Mouse (Mus musculus): ENCODE measurements around the gene Ttyh3.

Ttyh3 gene

DNA sequence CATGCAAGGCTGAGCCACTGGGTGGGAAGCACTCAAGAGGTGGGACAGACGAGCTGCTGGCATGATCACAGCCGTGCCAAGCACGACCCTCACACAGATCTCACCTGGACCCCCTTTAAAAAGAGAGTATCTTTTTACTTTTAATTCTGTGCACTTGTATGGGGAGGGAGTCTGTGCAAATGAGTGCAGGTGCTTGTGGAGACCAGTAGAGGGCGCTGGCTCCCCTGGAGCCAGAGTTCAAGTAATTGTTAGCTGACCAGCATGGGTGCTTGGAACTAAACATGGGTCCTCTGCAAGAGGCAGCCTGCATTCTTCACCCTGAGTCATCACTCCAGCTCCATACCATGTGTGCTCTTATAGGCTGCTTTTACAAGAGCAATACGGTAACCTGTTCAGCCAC is 21.3 kb downstream of the Ttyh3 start:
- DNase-seq: no peak

DNA sequence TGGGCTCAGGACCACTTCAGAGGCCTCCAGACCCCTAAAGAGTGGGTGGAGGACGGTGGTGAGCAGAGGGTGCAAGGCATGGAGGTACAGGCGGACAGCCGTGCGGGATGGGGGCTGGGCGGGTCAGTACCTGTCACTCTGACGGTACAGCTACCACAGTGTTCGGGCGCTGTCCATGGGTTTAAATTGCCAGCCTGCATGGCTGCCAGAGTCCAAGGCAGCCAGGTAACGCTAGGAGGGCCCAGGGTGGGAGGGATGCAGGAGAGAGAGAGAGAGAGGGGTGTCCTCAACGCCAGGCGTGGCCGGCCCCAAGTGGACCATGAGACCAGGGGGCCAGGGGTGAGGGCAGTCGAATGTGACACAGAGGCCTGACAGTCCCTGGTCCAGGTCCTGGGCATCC is 23.9 kb downstream of the Ttyh3 start:
- DNase-seq: no peak

DNA sequence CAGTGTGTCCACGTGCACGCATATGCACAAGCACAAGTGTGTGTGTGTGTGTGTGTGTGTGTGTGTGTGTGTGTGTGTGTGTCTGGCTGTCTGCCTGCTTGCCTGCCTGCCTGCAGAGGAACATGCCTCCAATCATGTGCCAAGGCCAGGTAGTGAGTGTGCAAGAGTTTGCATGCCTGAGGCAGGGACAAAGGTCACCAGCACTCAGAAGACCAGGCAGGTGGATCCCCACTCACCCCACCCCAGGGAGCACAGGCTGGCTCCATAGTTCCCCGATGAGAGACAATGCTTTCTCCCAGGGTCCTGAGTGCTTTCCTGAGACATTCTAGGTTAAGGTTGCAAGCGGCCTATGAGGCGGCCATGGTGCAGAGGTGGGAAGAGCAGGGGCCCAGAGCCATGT is 24.6 kb downstream of the Ttyh3 start:
- DNase-seq: no peak

DNA sequence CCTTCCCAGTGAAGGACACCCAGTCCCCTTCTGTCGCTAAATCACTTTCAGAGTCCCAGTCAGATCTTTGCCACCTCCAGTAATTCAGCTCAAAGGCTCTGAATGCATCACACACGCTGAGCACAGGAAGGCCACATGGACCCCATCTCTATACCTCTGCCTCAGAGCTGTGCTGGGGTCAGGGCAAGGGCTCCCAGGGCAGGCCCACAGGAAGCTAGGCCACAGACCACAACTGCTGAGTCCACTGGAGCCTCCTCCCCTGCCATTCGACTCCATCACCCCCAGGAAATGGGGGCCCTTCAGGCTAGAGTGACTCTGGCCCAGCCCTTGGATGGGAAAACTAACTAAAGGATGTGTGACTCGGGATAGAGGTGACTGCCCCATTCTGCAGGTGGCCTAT is 25.0 kb downstream of the Ttyh3 start:
- no peak for DNase-seq

DNA sequence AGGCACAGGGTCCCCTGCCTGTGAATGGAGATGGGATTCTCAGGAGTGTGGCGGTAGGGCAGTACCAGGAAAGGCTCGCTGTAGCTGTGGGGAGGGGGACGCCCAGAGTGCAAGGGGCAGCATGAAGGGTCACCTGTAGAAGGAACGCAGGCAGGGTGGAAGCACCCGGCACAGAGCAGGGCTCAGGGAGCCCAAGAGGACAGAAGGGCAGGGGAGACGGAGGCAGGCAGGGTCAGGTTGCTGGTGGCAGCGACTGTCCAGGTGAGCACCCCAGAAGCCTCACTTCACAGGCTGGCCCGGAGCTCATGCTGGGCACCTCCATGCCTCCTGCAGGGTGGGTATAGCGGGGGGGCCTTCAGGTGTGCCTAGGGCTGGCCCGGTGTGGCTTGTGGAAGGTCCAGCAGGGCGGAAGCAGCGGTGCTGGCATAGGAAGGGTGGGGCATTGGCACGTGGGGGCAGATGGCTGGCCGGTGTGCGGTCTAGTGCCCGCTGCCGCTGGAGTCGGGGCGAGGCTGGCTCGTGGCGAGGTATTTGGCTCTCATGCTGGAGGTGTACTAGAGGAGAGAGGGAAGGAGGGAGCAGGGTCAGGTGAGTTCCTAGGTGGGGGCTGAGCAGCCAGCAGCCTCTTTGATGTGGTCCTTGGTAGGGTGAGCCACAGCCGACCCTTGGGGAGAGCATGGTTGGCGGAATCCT is 25.7 kb downstream of the Ttyh3 start:
- no peak for DNase-seq

DNA sequence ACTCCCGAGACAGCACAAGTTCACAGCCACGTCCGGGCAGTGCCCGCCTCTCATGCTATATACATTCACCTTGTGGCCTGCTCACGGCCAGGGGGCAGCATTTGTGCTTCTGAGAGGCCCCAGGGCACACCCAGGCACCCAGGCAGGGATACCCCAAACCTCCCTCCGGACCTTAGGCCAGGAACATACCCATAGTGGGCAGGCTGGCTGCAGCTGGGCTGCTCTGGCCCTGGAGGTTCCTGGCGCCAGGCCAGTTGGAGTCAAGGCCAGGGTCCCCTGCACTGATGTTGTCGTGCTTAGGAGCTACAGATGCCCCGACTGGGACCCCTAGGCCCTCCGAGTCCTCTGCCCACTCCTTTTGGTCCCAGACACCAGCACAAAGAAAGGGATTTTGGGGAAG is 27.3 kb downstream of the Ttyh3 start:
- no peak for DNase-seq

DNA sequence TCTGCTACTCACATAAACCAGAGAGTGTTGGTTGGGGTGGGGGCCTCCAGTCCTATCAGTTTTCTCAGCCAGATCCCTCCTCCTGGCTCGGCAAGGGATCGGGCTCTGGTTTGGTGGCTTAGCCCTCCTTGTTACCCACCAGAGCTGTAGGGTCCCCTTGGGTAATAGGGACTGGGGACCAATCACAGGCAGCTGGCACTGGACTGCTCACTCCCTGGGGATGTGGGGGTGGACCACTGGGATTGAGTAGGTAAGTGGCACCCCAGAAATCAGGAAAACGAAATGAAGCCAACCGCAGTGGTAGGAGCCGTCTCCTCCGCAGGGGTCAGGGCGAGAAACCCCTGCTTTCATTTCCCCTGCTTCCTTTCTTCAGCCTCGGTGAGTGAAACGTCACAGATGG is 27.7 kb downstream of the Ttyh3 start:
- DNase-seq: no peak

DNA sequence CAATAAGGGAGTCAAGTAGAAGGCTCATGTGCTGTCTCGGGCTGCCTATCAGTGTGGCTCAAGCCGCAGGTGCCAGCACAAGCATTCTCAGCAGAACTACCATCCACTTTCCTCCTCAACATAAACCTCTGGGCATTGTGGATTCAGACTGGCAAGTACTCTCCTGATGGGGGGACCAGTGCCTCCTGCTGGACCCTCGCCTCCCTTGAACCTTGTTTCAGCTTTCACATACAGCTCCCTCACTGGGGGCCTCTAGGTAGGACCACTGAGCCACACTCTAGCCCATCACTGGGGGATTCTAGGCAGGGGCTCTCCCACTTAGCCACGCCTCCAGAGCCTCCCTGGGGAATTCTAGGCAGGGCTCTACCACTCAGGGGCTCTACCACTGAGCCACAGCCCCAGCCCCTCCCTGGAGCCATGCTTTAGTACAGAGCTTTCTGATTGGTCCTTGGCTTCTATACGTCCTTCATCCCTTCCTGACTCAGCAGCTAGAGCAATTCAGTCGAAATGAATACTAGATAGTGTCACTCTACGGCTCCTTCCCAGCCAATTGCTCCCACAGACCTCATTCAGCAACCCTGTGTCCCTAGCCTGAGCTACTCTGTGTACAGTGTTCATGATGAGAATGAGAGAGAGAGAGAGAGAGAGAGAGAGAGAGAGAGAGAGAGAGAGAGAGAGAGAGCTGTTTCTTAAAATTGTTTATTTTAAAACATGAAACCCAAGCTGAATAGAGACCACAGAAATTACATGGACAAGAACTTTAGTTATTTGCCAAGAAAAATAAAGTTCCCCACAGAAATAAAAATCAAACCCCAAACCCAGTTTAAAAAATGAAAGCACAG is 28.7 kb downstream of the Ttyh3 start:
- no peak for DNase-seq

DNA sequence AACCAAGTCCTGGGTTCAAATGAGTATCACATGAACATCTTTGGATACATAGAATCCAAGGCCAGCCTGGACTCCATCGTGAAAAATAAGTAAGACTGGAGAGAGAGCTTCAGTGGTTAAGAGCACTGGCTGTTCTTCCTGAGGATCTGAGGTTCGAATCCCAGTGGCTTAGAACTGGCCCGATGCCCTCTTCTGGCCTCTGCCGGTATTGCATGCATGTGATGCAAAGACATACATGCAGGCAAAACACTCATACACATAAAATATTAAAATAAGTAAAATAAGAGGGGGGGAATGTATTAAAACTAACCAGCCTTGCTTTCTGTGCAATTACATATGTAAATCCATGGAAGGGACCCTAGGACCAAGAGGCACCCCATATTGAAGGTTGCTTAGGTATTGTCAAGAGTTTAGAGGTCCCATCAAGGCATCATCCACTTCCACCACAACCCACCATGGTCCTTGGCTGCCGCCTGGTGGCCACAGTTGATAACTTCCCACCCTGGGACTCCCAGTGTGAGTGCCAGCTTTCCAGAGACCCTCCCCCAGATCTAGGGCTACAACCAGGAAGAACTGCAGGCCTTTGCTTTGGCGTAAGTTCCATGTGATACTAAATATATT is 29.6 kb downstream of the Ttyh3 start:
- DNase-seq: peak; percentile 55 to 73

DNA sequence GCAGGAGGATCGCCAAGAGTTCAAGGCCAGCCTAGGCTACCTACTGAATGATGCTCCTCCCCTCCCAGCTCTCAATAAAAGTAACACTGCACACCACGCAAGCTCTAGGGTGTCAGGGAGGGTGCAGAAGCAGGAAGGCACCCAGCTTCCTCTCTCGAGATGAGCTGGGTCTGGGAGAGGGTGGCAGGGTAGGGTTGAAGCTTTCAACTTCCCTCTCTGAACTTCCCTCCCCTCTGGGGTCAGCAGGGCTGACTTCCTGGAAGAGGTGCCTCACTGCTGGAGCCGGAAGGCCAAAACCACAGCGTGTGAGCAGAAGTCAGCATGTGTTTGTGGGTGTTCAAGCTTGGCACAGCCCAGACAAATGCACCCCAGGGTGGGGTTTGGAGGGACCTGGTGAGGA is 31.1 kb downstream of the Ttyh3 start:
- peak; percentile 68 to 80 for DNase-seq

DNA sequence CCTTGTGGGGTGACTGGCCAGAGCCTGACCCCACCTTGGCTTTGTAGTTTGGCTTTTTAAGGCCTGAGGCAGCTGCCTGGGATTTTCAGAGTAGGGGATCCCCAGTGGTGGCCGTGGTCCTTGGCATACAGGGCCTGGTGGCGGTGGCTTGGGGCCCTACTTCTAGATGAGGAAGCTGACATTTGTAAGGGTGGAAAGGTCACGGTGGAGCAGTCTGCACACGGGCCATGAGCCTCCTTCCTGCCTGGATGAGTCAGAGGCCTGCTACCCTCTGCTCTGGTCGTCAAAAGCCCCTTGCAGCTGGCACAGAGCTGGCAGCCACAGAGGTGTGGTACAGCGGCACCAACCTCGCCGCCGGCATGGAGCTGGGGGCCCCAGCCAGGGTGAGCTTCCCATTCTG is 32.1 kb downstream of the Ttyh3 start:
- peak in 1 of 2 experiments; percentile 60 for DNase-seq

DNA sequence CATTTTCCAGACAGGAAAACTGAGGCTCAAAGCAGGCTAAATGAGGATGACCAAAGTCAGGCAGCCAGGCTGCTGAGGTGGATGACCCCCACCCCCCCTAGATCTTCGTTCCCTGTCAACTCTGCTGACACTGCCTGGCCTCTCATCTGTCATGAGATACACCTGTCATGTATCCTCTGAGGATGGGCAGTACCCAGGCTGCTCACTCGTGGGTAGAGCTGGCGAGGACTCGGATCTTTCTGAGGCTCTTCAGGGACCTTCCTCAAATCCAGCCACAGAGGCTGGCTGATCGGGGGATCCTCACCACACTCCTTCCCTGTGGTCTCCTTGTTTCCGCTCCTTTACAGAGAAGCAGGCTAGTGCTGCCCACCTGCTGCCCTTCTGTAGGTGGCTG is 32.7 kb downstream of the Ttyh3 start:
- no peak for DNase-seq

DNA sequence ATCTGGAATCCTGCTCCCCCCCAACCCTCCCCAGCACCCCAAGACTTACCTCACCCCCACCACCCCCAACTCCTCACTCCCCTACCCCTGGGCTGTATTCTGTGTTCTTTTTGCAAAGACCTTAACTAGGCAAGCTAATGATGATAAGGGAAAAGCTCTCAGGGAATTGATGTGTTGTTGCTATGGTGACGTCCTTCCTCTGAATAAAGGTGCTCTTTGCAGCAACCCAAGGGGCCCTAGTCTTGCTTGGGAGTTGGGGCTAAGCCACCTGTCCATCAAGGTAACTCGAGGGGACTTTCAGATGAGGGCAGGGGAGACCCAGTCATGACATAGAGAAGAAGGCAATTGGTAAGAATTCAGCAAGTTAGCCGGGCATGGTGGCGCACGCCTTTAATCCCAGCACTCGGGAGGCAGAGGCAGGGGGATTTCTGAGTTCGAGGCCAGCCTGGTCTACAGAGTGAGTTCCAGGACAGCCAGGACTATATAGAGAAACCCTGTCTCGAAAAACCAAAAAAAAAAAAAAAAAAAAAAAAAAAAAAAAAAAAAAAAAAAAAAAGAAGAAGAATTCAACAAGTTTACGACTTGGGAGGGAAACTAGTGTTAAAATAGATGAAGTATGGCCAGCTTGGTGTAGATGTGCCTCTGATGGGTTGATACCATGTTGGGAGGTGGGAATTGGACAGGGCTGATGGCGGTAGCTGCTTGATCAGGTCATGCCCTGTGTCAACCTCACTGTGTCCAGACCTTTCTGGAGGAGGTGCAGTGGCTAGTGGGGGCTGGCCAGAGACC is 33.3 kb downstream of the Ttyh3 start:
- DNase-seq: no peak

DNA sequence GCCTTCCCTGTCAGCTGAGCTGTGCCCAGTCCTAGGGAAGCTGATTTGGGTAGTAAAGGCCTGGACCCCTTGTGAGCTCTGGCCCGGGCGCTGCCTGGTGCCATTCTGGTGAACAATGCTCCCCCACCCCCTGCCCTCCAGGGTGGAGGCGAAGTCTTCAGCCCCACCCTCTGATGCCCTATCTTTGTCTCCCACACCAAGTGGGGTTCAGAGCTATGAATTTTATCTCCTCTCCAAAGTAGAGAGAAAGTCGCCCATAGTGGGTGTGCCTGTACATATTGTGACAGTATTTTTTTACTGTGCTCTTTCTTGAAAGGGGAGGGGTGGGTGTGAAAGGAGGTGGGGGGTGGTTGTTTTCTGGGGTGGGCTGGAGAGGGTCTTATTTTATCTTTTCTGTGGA is 34.0 kb downstream of the Ttyh3 start:
- DNase-seq: no peak

DNA sequence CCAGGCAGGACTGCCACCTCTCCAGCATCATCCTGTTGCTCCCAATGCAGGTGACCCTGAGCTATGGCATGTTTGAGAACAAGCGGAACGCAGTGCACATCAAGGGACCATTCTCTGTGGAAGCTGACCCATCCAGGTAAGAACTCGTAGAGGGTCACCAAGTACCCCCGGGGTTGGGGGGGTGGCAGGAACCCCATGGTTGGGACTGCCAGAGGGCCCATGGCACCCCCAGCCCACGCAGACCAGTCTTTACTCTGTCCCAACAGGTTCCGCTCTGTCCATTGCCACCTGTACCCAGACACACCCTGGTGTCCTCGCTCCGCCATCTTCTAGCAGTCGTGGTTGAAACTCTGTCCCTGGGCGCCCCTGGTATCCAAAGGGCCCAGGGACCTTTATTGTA is 34.7 kb downstream of the Ttyh3 start:
- no peak for DNase-seq

DNA sequence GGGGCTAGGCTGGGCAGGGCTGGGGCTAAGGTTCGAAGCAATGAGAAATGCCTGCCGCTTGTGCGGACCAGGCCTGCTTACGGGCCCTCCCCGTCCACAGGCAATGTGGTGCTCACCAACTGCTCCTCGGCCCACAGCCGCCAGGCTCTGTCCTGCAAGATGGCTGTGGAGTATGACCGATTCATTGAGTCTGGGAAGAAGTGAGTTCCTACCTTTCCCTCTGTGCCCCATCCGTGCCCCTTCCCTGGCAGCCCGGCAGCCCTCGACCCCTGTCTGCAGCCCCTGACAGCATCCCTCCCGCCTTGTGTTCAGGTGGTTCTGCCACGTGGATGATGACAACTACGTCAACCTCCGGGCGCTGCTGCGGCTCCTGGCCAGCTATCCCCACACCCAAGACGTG is 36.6 kb downstream of the Ttyh3 start:
- no peak for DNase-seq

DNA sequence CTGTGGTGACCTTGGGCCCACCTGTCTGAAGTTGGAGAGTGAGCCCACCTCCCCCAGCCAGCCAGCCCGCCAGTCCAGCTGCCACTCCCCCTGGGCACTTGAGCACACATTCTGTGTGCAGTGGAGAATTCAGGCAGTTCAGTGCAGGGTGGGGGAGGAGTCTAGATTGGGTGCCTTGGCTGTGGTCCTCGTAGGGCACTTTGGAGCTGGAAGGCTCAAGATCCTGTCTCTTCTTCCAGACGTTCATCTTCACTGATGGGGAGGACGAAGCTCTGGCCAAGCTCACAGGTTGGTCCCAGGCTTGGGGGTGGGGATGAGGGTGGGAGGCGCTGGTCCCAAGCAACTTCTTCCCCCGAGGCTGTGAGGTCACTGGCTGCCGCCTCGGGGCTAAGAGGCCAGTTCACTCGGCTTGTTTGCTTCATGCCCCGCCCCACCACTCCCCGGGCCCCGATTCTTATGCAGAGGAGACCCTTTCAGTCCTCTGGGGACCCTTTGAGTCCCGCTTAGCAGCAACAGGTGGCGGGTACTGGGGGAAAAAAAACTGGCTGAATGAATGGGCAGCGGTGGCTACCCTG is 37.1 kb downstream of the Ttyh3 start:
- DNase-seq: no peak

DNA sequence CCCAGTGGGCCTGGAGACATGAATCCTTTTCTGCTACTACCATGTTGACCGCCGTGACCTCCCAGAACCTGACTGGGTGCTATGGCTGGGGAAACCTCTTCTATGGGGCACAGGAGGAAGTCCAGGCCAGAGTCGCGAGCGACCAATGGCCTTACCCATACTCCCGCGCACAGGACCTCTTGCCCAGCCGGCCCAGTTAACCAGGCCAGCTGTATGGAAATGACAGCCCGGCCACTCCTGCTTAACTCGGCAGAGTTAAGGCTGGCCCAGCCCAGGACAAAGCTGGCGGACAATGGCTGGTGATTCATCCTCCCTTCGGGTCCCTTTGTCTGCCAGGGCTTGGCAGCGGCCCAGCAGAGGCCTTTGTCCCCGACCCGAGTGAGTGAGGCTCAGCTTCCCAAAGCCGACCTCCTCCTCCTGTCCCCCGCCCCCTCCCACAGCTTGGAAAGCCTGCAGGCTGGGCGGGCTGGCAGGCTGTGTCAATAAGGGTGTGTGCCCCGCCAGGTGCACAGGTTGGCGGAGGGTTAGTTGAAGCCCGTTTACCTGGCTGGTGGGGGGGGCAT is 37.7 kb downstream of the Ttyh3 start:
- DNase-seq: no peak

DNA sequence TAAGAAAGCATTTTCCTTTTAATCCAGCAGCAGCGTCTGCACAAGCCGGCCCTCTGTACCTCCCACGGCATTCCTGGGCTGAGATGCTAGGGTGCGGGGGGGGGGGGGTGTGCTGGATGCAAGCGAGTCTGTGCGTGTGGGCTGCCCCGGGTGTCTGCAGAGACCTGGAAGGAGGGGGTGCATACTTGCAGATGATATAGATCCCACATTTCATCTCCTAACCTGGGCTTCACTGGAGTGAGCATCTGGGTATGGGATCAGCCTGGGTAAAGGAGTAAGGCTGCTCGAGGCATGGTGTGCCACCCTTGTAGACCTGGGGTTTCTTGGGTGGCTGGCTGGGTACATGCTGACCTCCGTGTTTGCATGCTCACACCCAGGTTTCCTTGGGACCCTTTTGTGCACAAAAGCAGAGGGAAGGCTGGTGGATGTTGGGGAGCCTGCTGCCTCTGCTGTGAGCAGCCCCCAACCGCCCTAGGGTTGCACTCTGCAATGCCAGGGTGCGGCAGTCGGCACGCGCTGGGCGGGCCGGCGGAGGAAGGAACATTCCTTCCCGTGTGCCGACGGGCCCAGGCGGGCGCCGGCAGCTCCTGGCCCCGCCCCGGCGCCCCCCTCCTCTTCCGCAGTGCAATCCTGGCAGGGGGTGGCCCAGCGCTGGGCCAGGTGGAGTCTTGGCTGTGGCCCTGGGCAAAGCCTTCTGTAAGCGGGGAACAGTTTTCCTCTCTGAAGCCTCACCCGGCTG is 38.4 kb downstream of the Ttyh3 start:
- DNase-seq: no peak

DNA sequence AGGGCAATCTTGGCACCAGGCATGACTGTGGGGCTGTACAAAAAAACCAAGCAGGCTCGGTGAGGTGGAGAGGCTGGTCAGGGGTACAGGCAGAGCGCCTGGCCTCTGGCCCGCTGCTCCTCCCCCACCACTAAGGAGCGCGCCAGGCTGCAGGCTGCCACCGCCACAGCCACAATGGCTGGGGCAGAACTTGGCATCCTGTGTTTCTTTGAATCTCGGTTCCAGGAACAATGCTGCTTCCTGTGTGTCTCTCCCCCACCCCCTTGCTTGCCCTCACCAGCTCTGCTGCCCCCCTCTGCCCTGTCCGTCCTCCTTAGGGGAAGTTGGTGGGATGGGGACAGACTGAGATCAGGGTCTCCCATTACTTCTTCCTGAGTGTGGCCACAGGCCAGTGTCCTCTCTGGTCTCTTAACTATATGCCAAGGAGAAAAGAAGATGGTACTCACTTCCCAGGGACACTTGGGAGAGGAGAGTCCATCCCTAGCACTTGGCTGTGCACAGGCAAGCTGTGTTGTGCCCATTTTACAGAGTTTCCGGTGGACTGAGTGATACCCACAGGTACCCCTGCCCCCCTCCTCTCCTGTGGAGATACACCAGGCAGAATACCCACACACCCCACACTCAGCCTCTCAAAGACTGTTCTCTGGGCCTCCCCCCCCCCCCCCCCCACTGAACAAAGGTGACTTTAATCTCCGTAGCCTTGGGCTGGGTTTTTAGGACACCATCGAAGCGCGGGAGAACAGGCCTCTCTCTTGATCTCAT is 39.1 kb downstream of the Ttyh3 start:
- DNase-seq: no peak

DNA sequence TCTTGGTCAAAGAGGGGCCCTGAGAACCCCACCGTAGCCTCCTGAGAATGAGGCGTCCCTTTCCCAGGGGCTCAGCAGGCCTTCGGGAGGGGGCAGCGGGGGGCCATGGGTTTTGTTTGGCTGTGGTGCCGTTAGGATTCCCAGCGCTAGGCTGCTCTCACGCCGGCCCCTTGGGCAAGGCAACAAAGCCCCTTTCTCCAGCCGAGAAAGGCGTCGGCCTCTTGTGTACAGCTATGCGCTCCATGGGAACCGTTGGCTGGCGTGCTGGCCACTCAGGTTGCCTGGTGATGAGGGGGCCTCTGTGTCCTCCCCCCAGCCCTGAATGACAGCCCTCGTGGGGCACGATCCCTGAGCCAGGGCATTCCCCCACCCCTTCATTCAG is 40.2 kb downstream of the Ttyh3 start:
- no peak for DNase-seq

Data from thymus, adult 18-20 months (tissue).